19 mouse cellular contexts compared by ENCODE assay signal in genomic region chr13:71150092-71150491, GRCm38 (mm10).
"Had no signal": no experiment of that assay in that cellular context is flagged by ENCODE, and none has a peak within 500 bp of the region (broad histone marks: within the 10 kb centered on the region; RNA-seq: fewer than 3 reads in every experiment).

No protein-coding gene starts in this region.

- H3K4me1 ChIP-seq: limb, embryonic 10.5 days; limb, embryonic 13.5 days; liver, embryonic 12.5 days; liver, embryonic 15.5 days; lung, embryonic 15.5 days; megakaryocyte, embryonic 14.5 days had no signal

- H3K9me3 ChIP-seq: limb, embryonic 10.5 days; limb, embryonic 13.5 days; liver, embryonic 12.5 days; liver, embryonic 15.5 days; lung, embryonic 15.5 days; midbrain, embryonic 12.5 days; midbrain, embryonic 15.5 days; neural tube, embryonic 13.5 days had no signal

- H3K4me3 ChIP-seq: limb, embryonic 10.5 days; limb, embryonic 13.5 days; liver, embryonic 12.5 days; liver, embryonic 15.5 days; lung, embryonic 15.5 days; megakaryocyte, embryonic 14.5 days; midbrain, embryonic 12.5 days; midbrain, embryonic 15.5 days; neural tube, embryonic 13.5 days had no signal

- H3K27me3 ChIP-seq: limb, embryonic 13.5 days; liver, embryonic 12.5 days; liver, embryonic 15.5 days; lung, embryonic 15.5 days; megakaryocyte, embryonic 14.5 days; midbrain, embryonic 15.5 days had no signal

- H3K27ac ChIP-seq: limb, embryonic 10.5 days; limb, embryonic 13.5 days; liver, embryonic 12.5 days; liver, embryonic 15.5 days; lung, embryonic 15.5 days; midbrain, embryonic 12.5 days; midbrain, embryonic 15.5 days; neural tube, embryonic 13.5 days had no signal

- H3K36me3 ChIP-seq: limb, embryonic 10.5 days; limb, embryonic 13.5 days; liver, embryonic 12.5 days; liver, embryonic 15.5 days; lung, embryonic 15.5 days; midbrain, embryonic 12.5 days; midbrain, embryonic 15.5 days; neural tube, embryonic 13.5 days had no signal

- ATAC-seq: liver, embryonic 12.5 days; midbrain, embryonic 15.5 days had no signal

- DNase-seq: kidney, adult 2 months; kidney, postnatal 10 days; kidney, postnatal 36 days; layer of hippocampus, postnatal 36 days; liver; lung, adult 18-20 months; lung, postnatal 10 days; lung, postnatal 36 days; thymus, adult 18-20 months; thymus, postnatal 36 days had no signal

- H3K9ac ChIP-seq: limb, embryonic 13.5 days; liver, embryonic 12.5 days; liver, embryonic 15.5 days; lung, embryonic 15.5 days; midbrain, embryonic 12.5 days; midbrain, embryonic 15.5 days; neural tube, embryonic 13.5 days had no signal

- H3K4me2 ChIP-seq: limb, embryonic 13.5 days; liver, embryonic 12.5 days; liver, embryonic 15.5 days; lung, embryonic 15.5 days; midbrain, embryonic 12.5 days; midbrain, embryonic 15.5 days; neural tube, embryonic 13.5 days had no signal
